7 mouse cellular contexts compared by ENCODE assay signal in the genomic region with DNA sequence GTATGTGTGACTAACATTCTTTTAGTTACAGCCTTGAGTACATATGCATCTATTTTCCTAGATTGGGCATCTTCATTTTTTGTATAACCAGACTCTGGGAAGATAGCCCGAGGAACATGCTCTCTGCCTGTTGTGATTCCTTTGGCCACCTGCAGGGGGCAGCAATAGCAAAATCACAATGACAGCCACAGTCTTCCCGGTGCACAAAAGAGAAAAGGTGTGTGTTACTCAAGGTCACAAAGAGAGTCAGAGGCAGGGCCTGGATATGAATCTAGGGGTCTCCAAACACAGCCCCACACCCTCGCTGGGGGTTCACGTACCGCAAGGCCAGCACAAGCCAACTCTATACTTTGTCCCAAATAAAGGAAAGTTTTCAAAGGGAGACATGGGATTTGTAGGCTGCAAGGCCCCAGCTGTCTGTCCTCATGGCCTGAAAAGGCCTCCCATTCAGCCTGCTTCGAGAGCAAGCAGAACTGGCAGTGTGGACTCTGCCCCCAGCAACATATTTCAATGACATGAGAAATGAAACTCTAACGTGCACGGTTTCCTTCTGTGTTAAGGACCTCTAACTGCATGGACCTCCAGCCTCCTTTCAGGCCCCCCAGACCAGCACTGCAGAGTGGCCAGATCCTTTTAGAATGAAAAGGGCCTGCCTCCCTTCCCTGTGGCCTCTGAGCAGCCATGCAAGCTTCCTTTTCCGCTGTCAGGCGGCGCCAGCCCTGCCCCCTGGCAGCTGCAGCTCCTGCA. TPM values are rescaled to one million over a fixed set of nuclear protein-coding genes. Genes with fewer than 3 reads are reported as not detected.
DNase-seq lines count a peak whose midpoint lies in the region; ATAC-seq and TF ChIP-seq lines count a peak whose summit lies in the region.

No protein-coding gene starts in this region.

- CTCF ChIA-PET in Patski (lab: Charles Lee): interaction anchor here (1.4 to 1.5 kb wide), 2 partner anchors 12 to 33 kb away, joined by 3 read pairs; no protein-coding TSS in a partner anchor

- H3K4me2 ChIP-seq in heart, postnatal 0 days (ENCODE audit: low read depth, low read length): no peak overlapping the region

- no peaks in the 10 kb centered on the region for H3K9me3 ChIP-seq in heart, postnatal 0 days (replicated peaks; ENCODE audit: control insufficient read depth, low read length)

- 52% methylated on average over 11 of the region's 11 CpGs for WGBS in heart, postnatal 0 days

- H3K36me3 ChIP-seq in heart, postnatal 0 days (replicated peaks; ENCODE audit: control insufficient read depth, insufficient read depth, low read length): no peaks in the 10 kb centered on the region

- TF ChIP-seq EP300 in heart, postnatal 0 days (IDR thresholded peaks at IDR 0.05; ENCODE audit: low read depth): no peak

- DNase-seq in Patski (ENCODE audit: low read depth, low spot score): no peak
- peak; percentile 62 for DNase-seq in embryo, embryonic 9.5 days (ENCODE audit: extremely low spot score)
- peak; percentile 46 for DNase-seq in heart, postnatal 0 days (ENCODE audit: low spot score)
- DNase-seq in kidney, postnatal 14 days: peak; percentile 62
- peak; percentile 33 to 64 for DNase-seq in lung, postnatal 4 days
- peak; percentile 25 for DNase-seq in right cerebral cortex, postnatal 14 days

- POLR2A ChIA-PET in Patski (lab: Charles Lee): no interaction called here

- H3K27ac ChIP-seq in heart, postnatal 0 days (ENCODE audit: low read depth): no peak overlapping the region; the same call in 1 of the 2 replicates

- no peak overlapping the region for H3K4me3 ChIP-seq in heart, postnatal 0 days (ENCODE audit: low read depth, low read length)

- H3K9ac ChIP-seq in heart, postnatal 0 days (replicated peaks; ENCODE audit: low read depth, low read length): no peak overlapping the region

- H3K27me3 ChIP-seq in Patski: no peaks in the 10 kb centered on the region
- no peaks in the 10 kb centered on the region for H3K27me3 ChIP-seq in heart, postnatal 0 days (ENCODE audit: control insufficient read depth, insufficient read depth, low read length)

- peak; percentile 79 for ATAC-seq in CD4-positive, CD25-positive, alpha-beta regulatory T cell, adult 4 months
- ATAC-seq in Patski: no peak
- ATAC-seq in heart, postnatal 0 days (ENCODE audit: insufficient read depth, low read depth): 0 out of 2 replicates have a peak, but pooled peaks have one; percentile 20

- peak; percentile 58 for TF ChIP-seq CTCF in Patski (IDR thresholded peaks at IDR 0.05)
- peak; percentile 81 for TF ChIP-seq CTCF in heart, postnatal 0 days (IDR thresholded peaks at IDR 0.05; ENCODE audit: low read depth)

- H3K4me1 ChIP-seq in heart, postnatal 0 days (ENCODE audit: control insufficient read depth, insufficient read depth): 0 out of 2 replicates have a peak, but pooled peaks cover 5% of the 10 kb centered on the region

- in situ Hi-C loops in Patski (cut with MboI; ENCODE audit: low pct_unique_long_range_greater_than_20kb): no loop called here

RNA-seq across cellular contexts. Expression of gene Whrn, which starts 15.5 kb away (rescaled TPM):
- 1 to 10 TPM; 3.4 to 4.0 TPM for polyA plus RNA-seq in CD4-positive, CD25-positive, alpha-beta regulatory T cell, adult 4 months (2017; shearing (Covaris generic))
- polyA plus RNA-seq in Patski (2021): 31.0 TPM
- total RNA-seq in heart, postnatal 0 days (2014; rRNA removed; ENCODE audit: low replicate concordance): 5.5 and 7.6 TPM in 2 replicates
- polyA plus RNA-seq in heart, postnatal 0 days (2015; fragmentation: Nextera tagmentation; extraction: Ambion mirVana): 1.3 and 1.7 TPM in 2 replicates
